Mouse (Mus musculus) neural tube, embryonic 11.5 days (tissue): ENCODE measurements at regions not wholly inside any gene's neighbourhood (a gene's known extent, or its start where the extent isn't known, plus 50 kb on each side); places are given as distances from the start of the nearest gene placed in this dataset.
"Not testable (repeated sequence)": the region's sequence is repeated elsewhere in the genome, so short reads cannot be mapped to it uniquely, and the experiment has no call there.

Experiments
- ATAC-seq: fragments of 200-750 bp; cut with Nextera tagmentation; 2 replicates; pipeline ENCODE4 v1.8.0; 2017; ENCODE audit warnings: moderate number of reproducible peaks, mild to moderate bottlenecking, moderate TSS enrichment, moderate library complexity; ENCODE audit not compliant: insufficient read depth, low FRiP score, low TSS enrichment
- DNase-seq: peaks from one replicate; pipeline ENCODE4 v3.0.0-alpha.2; 2015; ENCODE audit warnings: low spot score
- H3K27ac ChIP-seq: fragments of 300-500 bp; sonication (generic); 2 replicates; pipeline ENCODE4 v1.5.1; 2014; ENCODE audit warnings: low read depth, mild to moderate bottlenecking, low read length
- H3K27me3 ChIP-seq: fragments of 300-500 bp; sonication (generic); 2 replicates; pipeline ENCODE4 v1.6.1; 2014; ENCODE audit warnings: mild to moderate bottlenecking, low read length, mixed read lengths; ENCODE audit not compliant: control insufficient read depth, insufficient read depth
- H3K36me3 ChIP-seq: fragments of 300-500 bp; sonication (generic); 2 replicates; pipeline ENCODE4 v1.6.1; 2014; ENCODE audit warnings: mild to moderate bottlenecking, low read length, moderate library complexity, mixed read lengths; ENCODE audit not compliant: control insufficient read depth, insufficient read depth
- H3K4me1 ChIP-seq: fragments of 300-500 bp; sonication (generic); 2 replicates; pipeline ENCODE4 v1.6.1; 2014; ENCODE audit warnings: low read length, mixed read lengths; ENCODE audit not compliant: control insufficient read depth, insufficient read depth
- H3K4me2 ChIP-seq: fragments of 300-500 bp; sonication (generic); 2 replicates; pipeline ENCODE4 v1.6.1; 2014; ENCODE audit warnings: low read depth, mild to moderate bottlenecking, moderate library complexity
- H3K4me3 ChIP-seq: fragments of 300-500 bp; sonication (generic); 2 replicates; pipeline ENCODE4 v1.5.1; 2014; ENCODE audit warnings: low read depth, low read length
- H3K9ac ChIP-seq: fragments of 300-500 bp; sonication (generic); 2 replicates; pipeline ENCODE4 v1.6.1; 2014; ENCODE audit warnings: mild to moderate bottlenecking, low read length
- H3K9me3 ChIP-seq: fragments of 300-500 bp; sonication (generic); 2 replicates; pipeline ENCODE4 v1.6.1; 2016; ENCODE audit warnings: low read length; ENCODE audit not compliant: control insufficient read depth
- WGBS: fragments of 180-500 bp; shearing (Covaris S2); extraction: QIAGEN DNeasy Blood & Tissue Kit; methylation state at CpG from one replicate; pipeline ENCODE4 v1.1.7; 2014; 5-methylcytosine and 5-hydroxymethylcytosine counted together

- H3K27me3 ChIP-seq: no peaks in the 10 kb centered on the region
- ATAC-seq (no peak), DNase-seq (no peak)
- H3K36me3 ChIP-seq: no peaks in the 10 kb centered on the region
- no peak overlapping the region for H3K4me3 ChIP-seq
- WGBS: 19% methylated on average over 1 of the region's 1 CpGs
- H3K4me1 ChIP-seq: no peaks in the 10 kb centered on the region
- H3K4me2 ChIP-seq: no peak overlapping the region
- H3K27ac ChIP-seq: no peak overlapping the region
- no peak overlapping the region for H3K9ac ChIP-seq
- no peaks in the 10 kb centered on the region for H3K9me3 ChIP-seq
Observed at GRCm38 (mm10) chr2:78291665-78292064, 345.5 kb upstream of the Cwc22 start.

GRCm38 (mm10) chr2:78284806-78285205 lies 338.6 kb upstream of the Cwc22 start:
- no peak overlapping the region for H3K9ac ChIP-seq
- no peak overlapping the region for H3K4me2 ChIP-seq
- H3K4me3 ChIP-seq: no peak overlapping the region
- no peaks in the 10 kb centered on the region for H3K4me1 ChIP-seq
- no peaks in the 10 kb centered on the region for H3K9me3 ChIP-seq
- H3K36me3 ChIP-seq: no peaks in the 10 kb centered on the region
- no peak for ATAC-seq
- DNase-seq: no peak
- no peaks in the 10 kb centered on the region for H3K27me3 ChIP-seq
- H3K27ac ChIP-seq: no peak overlapping the region

GRCm38 (mm10) chr2:78283605-78284004 lies 337.4 kb upstream of the Cwc22 start:
- Histone ChIP-seq H3K4me1 (no peaks in the 10 kb centered on the region), H3K36me3 (no peaks in the 10 kb centered on the region), H3K27ac (no peak overlapping the region), H3K9me3 (no peaks in the 10 kb centered on the region), H3K27me3 (no peaks in the 10 kb centered on the region), H3K9ac (no peak overlapping the region), H3K4me3 (no peak overlapping the region), H3K4me2 (no peak overlapping the region)
- no peak for DNase-seq
- 77% methylated on average over 4 of the region's 4 CpGs for WGBS
- ATAC-seq: no peak

- H3K27ac ChIP-seq, H3K36me3 ChIP-seq, H3K4me3 ChIP-seq, H3K9me3 ChIP-seq, ATAC-seq, DNase-seq, H3K4me1 ChIP-seq, H3K9ac ChIP-seq, H3K4me2 ChIP-seq, H3K27me3 ChIP-seq: not testable (repeated sequence)
- 55% methylated on average over 6 of the region's 6 CpGs for WGBS
Observed at GRCm38 (mm10) chr2:78281846-78282245, 335.7 kb upstream of the Cwc22 start.

GRCm38 (mm10) chr2:78280219-78280915 lies 334.2 kb upstream of the Cwc22 start:
- Histone ChIP-seq H3K9me3 (no peaks in the 10 kb centered on the region), H3K36me3 (no peaks in the 10 kb centered on the region), H3K4me1 (no peaks in the 10 kb centered on the region), H3K27me3 (no peaks in the 10 kb centered on the region), H3K27ac (no peak overlapping the region), H3K4me3 (no peak overlapping the region), H3K9ac (no peak overlapping the region), H3K4me2 (no peak overlapping the region)
- ATAC-seq: no peak
- DNase-seq: no peak
- WGBS: 88% methylated on average over 5 of the region's 5 CpGs

GRCm38 (mm10) chr2:78279382-78280056 lies 333.3 kb upstream of the Cwc22 start:
- ATAC-seq (no peak), DNase-seq (no peak)
- no peak overlapping the region for H3K27ac ChIP-seq
- no peaks in the 10 kb centered on the region for H3K36me3 ChIP-seq
- 84% methylated on average over 5 of the region's 5 CpGs for WGBS
- no peak overlapping the region for H3K4me3 ChIP-seq
- H3K4me1 ChIP-seq: no peaks in the 10 kb centered on the region
- H3K27me3 ChIP-seq: no peaks in the 10 kb centered on the region
- no peaks in the 10 kb centered on the region for H3K9me3 ChIP-seq
- no peak overlapping the region for H3K4me2 ChIP-seq
- no peak overlapping the region for H3K9ac ChIP-seq

GRCm38 (mm10) chr2:78278630-78279029 lies 332.5 kb upstream of the Cwc22 start:
- Histone ChIP-seq H3K36me3 (no peaks in the 10 kb centered on the region), H3K9me3 (no peaks in the 10 kb centered on the region), H3K4me1 (no peaks in the 10 kb centered on the region), H3K27me3 (no peaks in the 10 kb centered on the region), H3K27ac (no peak overlapping the region), H3K4me3 (no peak overlapping the region), H3K4me2 (no peak overlapping the region), H3K9ac (no peak overlapping the region)
- ATAC-seq (no peak), DNase-seq (no peak)
- WGBS: 90% methylated on average over 2 of the region's 2 CpGs

- no peak overlapping the region for H3K4me2 ChIP-seq
- H3K4me3 ChIP-seq: no peak overlapping the region
- no peak for ATAC-seq
- no peaks in the 10 kb centered on the region for H3K27me3 ChIP-seq
- no peaks in the 10 kb centered on the region for H3K36me3 ChIP-seq
- no peak overlapping the region for H3K9ac ChIP-seq
- no peak for DNase-seq
- no peaks in the 10 kb centered on the region for H3K4me1 ChIP-seq
- 86% methylated on average over 8 of the region's 8 CpGs for WGBS
- no peak overlapping the region for H3K27ac ChIP-seq
- H3K9me3 ChIP-seq: no peaks in the 10 kb centered on the region
Observed at GRCm38 (mm10) chr2:78277699-78278098, 331.5 kb upstream of the Cwc22 start.

- 90% methylated on average over 5 of the region's 5 CpGs for WGBS
- Histone ChIP-seq H3K4me3 (no peak overlapping the region), H3K4me2 (no peak overlapping the region), H3K27me3 (no peaks in the 10 kb centered on the region), H3K36me3 (no peaks in the 10 kb centered on the region), H3K9me3 (no peaks in the 10 kb centered on the region), H3K4me1 (no peaks in the 10 kb centered on the region), H3K9ac (no peak overlapping the region), H3K27ac (no peak overlapping the region)
- no peak for DNase-seq
- no peak for ATAC-seq
Observed at GRCm38 (mm10) chr2:78274122-78274521, 327.9 kb upstream of the Cwc22 start.
